Mouse (Mus musculus): ENCODE data around the gene Rgl1.
A peak's percentile ranks its signal among the peaks of the same experiment; 100 is the strongest.

Gene Rgl1

DNA sequence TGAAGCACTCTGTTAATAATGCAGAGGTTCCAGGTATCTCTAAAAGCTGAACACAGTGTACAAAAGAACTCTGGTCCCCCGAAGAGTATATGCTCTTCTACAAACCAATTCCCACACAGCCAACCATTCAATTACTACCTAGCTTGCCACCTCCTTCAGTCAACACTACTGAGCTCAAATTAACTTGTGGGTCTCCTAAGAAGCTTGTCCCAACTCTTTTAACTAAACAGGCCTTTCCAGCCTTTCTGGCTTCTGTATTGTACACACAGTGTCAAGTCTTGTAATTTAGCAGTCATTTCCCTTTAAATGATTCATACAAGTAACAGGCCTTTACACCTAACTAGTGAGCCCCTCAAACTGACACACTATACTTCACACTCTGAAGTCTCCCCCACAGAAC is 48.8 kb downstream of the Rgl1 start:
- DNase-seq (ENCODE audit: low read depth, low spot score): no peak

- no peak for DNase-seq (ENCODE audit: low read depth, low spot score)
Measured at GRCm38 (mm10) chr1:152714405-152714804, 51.7 kb downstream of the Rgl1 start.

DNA sequence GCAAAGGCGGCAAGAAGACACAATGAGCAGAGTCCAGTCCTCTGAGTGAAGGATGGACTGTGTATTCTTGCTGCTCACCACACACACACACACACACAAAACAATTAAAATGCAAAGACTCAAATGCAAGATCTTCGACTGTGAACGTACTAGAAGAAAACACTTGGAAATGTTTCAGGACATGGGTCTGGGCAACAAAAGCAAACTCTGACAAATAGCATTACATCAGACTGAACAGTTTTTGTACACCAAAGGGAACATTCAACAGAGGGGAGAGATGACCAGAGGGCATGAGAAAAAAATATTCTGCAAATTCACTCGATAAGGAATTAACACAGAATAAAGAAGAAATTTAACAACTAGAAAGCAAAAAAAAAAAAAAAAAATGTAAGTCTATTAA is 52.2 kb downstream of the Rgl1 start:
- DNase-seq (ENCODE audit: low read depth, low spot score): no peak

- no peak for DNase-seq (ENCODE audit: low read depth, low spot score)
Measured at GRCm38 (mm10) chr1:152711037-152711436, 55.1 kb downstream of the Rgl1 start.

DNA sequence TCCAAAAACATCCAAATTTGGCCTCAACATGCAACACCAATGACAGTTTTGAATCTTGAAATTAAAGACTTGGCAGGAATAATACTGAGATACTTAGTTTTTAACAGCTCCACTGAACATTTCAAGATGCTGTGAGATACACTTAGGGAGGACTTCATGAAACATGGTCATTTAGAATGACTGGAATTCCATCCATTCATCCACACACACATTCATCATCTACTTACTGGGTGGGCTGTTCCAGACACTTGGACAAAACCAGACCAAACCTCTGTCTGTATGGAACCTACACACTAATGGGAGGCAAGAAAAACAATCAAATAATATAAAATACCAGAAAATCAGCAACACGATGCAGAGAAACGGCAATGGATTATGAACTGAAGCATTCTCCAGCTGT is 58.6 kb downstream of the Rgl1 start:
- DNase-seq (ENCODE audit: low read depth, low spot score): no peak

- no peak for DNase-seq (ENCODE audit: low read depth, low spot score)
Measured at GRCm38 (mm10) chr1:152703941-152704340, 62.2 kb downstream of the Rgl1 start.

DNA sequence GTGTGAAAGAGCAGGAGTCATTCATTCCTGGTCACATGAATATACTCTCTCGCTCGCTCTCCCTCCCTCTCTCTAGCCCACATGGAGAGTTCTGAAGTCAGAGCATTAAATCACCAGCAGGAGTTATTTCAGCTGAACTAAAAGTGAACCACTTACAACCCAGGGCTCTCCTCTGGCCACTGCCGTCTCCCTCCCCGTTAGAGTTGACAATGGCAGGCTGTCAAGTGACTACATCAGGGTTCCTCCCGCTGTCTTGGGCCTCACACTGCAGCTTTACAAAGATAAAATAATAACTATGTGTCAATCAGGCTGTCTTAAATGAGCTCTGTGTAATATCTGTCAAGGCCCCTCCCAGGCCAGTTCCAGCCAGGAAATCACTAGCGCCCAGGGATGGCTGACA is 63.2 kb downstream of the Rgl1 start:
- DNase-seq (ENCODE audit: low read depth, low spot score): no peak

GRCm38 (mm10) chr1:152701066-152701465 is 65.1 kb downstream of the Rgl1 start:
- DNase-seq (ENCODE audit: low read depth, low spot score): no peak

DNA sequence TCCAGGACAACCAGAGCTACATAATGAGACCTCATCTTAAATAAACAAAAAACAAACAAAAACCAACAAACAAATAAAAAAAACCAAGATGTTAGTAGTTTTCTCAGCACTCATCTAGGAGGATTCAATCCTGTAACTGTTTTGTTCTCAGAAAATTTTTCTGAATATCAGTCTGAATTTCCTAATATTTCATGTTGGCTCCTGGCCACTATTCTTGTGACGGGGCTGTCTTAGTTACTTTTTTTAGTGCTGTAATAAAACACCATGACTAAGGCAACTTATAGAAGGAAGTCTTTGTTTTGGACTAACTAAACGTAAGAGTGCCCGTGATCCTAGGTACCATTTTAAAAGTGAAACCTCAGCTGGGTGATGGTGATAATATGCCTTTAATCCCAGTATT is 68.8 kb downstream of the Rgl1 start:
- DNase-seq (ENCODE audit: low read depth, low spot score): no peak

GRCm38 (mm10) chr1:152695491-152695890 is 70.7 kb downstream of the Rgl1 start:
- DNase-seq (ENCODE audit: low read depth, low spot score): no peak

DNA sequence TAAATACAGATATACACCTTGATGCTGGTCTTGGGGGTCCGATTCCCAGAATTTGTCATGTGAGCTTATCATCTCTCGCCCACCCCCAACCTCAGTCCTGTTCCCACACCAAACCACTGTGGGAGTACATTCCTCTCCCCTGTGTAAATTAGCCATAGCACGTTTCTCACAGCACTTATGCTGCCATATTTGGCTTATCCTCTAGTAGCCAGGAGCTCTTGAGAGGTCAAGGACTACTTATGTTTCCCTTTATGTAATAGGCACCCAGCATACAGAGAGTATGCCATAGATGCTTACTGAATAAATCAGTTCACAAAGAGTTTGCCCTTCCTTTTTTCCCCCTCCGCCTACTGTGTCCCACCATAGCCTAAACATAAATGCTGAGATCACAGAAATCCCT is 76.2 kb downstream of the Rgl1 start:
- DNase-seq (ENCODE audit: low read depth, low spot score): no peak

DNA sequence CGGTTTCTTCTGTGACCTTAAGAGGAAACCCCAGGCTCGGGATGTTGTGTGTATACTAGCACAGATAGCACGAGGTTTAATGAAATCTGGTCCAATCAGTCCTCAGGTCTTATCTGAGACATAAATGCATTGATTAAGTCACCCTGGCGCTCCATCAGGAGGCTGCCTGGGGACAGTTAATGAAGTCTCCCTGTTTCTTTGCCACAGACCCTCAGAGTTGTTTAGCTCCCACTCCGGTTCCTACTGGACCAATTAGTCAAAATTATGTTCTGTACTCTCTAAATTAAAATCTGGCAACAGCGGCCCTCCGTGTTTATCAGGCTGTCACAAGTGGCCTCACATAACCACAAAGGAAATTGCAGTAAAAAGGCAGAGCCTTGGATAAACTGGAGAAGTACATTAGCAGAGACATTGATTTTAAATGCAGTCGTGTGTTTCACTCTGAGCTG is 78.4 kb downstream of the Rgl1 start:
- no peak for DNase-seq (ENCODE audit: low read depth, low spot score)

DNA sequence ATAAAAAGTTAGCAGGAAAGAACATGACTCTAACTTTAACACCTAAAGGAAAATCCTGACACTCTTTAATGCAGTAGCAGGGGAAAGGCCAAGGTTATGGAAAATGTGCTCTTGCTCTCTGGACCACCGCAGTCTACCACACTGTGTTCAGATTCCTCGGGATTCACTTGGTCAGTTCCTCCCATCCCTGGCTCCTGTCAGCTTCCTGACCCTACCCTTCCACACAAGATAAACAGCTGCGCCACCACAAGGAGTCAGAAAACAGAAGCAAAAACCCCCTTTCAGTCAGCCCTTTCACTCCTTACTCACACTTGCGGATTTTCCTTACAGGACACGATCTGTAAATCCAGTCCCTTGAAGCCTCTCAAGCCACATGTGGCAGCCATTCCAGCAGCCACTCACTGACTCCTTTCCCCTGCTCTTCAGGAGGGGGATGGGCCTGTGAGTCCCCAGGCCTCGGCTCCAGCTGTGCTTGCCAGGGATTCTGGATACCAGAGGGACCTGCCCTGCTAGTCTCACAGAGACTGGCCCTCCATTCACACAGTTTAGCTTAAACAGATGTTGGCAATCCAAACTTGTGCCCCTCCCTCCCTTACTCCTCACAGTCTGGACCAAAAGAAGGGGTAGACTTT is 78.9 kb downstream of the Rgl1 start:
- DNase-seq (ENCODE audit: low read depth, low spot score): no peak

DNA sequence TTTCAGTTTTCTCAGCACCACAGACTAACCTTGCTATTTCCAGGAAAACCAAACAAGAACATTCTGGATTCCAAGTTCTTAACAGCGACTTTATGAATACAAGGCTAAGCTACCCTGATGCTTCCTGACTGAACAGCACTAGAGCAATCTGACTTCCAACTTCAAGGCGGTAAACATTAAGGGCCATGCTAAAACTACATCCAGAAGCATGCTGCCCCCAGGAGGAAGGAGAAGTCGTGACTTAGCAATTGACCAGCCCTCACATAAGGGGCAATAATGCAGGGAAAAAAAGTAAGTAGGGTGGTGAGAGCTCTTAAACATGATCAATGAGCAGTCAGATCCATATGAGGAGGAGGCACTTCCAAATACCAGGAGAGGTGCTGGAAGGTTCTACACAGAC is 80.6 kb downstream of the Rgl1 start:
- no peak for DNase-seq (ENCODE audit: low read depth, low spot score)

- DNase-seq (ENCODE audit: low read depth, low spot score): no peak
Measured at GRCm38 (mm10) chr1:152682368-152683194, 83.6 kb downstream of the Rgl1 start.

- DNase-seq (ENCODE audit: low read depth, low spot score): no peak
Measured at GRCm38 (mm10) chr1:152681676-152682367, 84.3 kb downstream of the Rgl1 start.

GRCm38 (mm10) chr1:152681116-152681515 is 85.0 kb downstream of the Rgl1 start:
- no peak for DNase-seq (ENCODE audit: low read depth, low spot score)

- DNase-seq (ENCODE audit: low read depth, low spot score): peak; percentile 31
Measured at GRCm38 (mm10) chr1:152678451-152678850, 87.7 kb downstream of the Rgl1 start.

- no peak for DNase-seq (ENCODE audit: low read depth, low spot score)
Measured at GRCm38 (mm10) chr1:152677482-152678211, 88.5 kb downstream of the Rgl1 start.

DNA sequence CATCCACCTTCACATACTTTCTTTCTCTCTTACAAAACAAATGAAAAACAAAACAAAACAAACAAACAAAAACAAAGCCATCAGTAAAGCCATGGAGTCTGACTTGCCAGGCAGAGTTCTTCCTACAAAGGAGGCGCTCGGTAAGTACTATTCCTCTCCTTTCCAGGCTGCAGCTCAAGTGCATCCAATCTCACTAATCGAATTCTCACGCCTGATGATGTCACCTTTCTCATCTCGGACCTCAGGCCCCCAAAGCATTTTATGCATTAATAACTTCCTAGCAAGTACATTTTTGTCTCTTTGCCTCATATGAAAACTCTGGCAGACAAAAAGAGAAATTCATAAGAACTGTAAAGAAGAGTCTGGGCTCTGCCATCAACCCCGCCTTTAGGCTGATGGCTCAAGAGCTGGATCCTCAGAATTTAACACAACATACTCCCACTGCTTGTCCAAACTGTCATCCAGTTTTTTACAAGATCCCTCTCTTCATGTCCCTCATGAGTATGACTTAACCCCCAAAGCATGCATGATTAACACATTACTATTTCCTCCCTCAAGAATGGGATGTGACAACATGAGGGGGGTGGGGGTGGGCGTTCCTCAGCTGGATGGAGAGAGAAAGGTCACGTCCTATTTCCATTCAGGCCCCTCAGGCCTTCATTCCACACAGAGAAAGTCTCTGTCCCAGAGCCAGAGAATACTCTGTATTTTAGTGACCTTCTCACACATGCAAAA is 96.5 kb downstream of the Rgl1 start:
- DNase-seq (ENCODE audit: low read depth, low spot score): no peak

GRCm38 (mm10) chr1:152660436-152660835 is 105.7 kb downstream of the Rgl1 start:
- DNase-seq (ENCODE audit: low read depth, low spot score): no peak

All from CD4-positive, CD25-positive, alpha-beta regulatory T cell, adult 2 months (primary cell).